Mouse (Mus musculus) left cerebral cortex, postnatal 36 days (tissue): ENCODE measurements at regions not wholly inside any gene's neighbourhood (a gene's known extent, or its start where the extent isn't known, plus 50 kb on each side); places are given as distances from the start of the nearest gene placed in this dataset.
"Not testable (repeated sequence)": the region's sequence is repeated elsewhere in the genome, so short reads cannot be mapped to it uniquely, and the experiment has no call there.

Experiments used
- DNase-seq, 2 experiments: peaks; one replicate each; pipeline ENCODE4 v3.0.0; 2021 to 2022; ENCODE audit warnings: low spot score in 2 of 2, mixed read lengths in 1 of 2
- intact Hi-C: fragments of 180-260 bp; cut with DNase I; formaldehyde crosslinking; loops from one replicate; pipeline ENCODE4 v1.15.1; 2025

DNA sequence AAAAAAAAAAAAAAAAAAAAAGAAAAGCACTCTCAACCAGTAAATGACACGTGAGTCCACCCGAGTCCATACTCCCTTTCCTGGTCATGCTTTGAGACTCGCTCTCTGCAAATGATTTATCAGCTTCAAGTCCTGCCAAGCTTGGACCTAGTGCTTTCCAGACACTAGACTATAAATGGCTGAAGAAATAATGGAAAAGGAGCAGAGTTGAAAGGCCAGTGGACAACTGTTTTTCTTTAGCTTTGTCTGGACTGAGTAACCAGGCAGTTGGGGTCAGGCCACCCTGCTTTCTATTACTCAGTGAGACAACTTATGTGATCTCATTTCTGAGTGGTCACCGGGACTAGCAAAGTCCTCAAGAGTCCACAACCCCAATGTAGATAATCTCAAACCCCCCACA lies 112.9 kb downstream of the Kcns3 start:
- no peak for DNase-seq
- intact Hi-C loops, result no loop called here

DNA sequence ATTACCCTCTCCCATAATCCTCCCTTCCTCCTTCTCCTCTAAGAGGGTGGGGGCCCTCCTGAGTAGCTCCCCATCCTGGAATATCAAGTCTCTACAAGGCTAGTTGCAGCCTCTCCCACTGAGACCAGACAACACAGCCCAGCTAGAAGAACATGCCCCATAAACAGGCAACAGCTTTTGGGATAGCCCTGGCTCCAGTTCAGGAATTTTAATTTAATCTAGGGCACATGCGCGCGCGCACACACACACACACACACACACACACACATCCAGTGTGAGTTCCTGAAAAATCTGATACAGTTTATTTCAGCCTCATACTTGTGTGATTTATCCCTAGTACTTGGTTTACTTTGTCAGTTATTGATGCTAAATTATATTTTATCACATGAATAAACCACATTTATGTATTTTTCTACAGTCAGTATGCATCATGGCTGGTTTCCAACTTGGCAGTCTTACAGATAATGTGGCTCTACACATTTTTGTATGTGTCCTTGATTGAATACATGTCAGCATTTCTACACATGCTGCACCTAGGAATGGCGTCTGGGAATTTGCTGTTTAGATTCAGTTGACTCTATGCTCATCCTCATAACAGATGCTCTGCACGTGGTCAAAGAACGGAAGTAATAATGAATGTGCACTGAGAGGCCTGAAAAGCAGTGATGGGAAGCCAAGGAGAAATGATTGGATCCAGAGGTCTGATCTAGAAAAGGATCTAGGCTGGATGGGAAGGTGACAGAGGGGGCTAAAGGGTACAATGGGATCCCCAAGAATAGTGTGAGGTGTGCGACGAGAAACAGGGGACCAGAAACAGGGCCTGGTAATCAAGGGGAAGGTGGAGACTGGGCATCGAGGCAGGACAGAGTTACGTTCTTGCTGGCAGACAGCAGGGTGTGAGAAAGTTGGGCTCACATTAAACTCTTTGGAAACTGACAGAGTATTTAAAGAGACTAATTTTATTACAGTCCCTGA lies 130.0 kb downstream of the Kcns3 start:
- intact Hi-C loops, result no loop called here
- DNase-seq, result no peak

DNA sequence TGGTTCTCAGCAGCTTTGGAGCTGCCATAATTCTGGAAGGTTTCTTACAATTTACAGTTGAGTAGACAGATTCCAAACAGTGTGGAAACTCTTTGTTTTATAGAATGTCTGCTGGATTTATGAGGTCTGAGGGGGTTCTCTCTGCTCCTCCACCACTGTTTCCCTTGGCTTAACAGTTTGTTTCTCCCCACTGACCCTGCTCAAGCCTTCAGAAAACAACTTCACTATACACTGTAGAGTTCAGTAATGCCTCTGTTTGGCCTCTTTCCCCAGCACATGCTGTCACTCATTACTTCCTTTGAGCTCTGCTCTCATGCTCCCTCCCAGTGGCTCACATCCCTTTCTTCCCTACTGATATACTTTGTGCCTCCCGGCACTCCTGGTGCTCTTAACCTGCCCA lies 139.7 kb downstream of the Kcns3 start:
- intact Hi-C loops, result no loop called here
- DNase-seq, result no peak

DNA sequence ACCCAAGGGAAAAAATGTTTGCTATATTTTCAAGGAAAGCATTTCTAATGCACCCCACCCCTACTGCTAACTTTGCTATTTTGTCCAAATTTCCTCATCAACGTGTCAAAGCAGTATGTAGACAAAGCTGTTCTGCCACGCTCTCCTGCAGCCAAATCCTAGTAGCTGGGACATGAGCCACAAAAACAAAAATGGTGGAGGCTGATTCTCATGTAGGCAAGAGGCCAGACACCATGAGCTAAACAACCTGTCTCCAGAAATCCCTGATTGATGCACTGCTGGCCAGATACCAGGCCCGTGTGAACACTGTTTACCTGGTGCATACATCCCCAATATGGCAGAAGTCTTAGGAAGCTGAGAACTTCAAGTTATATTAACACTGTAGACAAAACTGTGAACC lies 166.6 kb downstream of the Kcns3 start:
- DNase-seq, result no peak
- intact Hi-C loops, result no loop called here

DNA sequence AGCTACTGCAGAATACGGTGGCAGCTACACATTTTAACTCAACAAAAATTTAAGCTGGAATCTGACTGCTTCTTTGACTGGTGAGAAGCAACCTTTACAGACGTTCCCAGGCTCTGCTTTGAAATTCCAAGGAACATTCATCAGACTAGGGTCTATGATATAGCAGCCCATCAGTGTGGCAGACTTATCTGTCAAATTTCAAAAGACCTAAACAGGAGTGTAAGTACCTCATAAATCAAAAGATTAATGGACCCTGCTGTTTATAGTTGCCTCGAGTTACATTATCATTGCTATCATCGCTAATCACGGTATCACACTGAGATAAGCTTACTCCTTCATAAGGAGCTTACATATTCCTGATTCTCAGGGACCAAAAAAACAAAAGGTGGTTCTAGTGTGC lies 201.7 kb downstream of the Kcns3 start:
- DNase-seq, result no peak
- intact Hi-C loops, result no loop called here

DNA sequence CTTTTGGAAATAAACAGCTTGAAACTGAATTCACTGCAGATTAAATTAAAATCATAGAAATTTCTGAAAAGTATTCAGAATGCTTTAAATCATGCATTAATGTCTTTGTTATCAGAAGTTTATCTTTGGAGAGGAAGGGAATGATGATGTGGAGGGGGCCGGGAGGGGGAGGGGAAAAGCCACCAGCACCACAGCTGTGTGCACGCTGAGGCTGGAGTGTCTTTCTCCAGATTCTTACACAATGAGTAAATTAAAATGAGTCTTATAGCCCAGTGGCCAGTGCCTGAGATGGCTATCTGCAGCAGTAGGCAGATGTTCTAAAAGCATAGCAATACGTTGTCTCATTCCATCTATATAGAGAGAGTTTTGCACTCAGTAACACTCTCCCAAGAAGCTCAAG lies 209.8 kb downstream of the Kcns3 start:
- intact Hi-C loops, result no loop called here
- no peak for DNase-seq

DNA sequence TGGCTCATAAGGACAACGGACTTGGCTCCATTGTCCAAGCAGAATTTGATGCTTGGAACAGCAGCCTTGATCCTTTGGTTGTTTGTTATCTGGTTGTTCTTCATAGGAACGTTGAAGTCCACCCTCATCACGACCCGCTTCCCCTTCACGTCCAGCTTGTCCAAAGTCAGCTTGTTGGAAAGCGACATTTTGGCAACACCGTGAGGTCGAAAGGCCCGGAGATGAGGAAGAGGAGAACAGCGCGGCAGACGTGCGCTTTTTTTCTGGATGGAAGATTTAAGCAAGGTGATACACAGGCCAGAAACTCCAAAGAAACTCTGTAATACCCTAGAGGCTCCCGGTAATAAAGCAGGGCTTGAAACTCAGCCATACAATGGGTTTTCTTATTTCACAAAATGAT lies 250.8 kb downstream of the Kcns3 start:
- intact Hi-C loops, DNase-seq: not testable (repeated sequence)

DNA sequence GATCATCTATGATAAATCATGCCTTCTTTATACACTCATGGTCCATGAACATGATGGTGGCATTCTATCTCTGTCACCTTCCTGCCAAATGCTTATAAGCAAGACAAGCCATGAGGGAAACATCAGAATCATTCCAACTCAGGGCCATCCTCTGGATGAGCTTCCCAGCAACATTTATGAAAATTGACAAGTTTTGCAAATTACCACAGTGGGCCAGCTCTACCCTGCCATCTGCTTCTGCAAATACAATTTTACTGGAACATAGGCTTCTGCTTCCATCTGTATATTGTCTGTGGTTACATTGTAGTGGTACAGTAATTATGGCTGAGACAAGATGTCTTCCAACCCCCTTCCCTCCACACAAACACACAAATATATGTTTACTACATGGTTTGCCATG lies 272.1 kb downstream of the Kcns3 start:
- DNase-seq, result no peak
- intact Hi-C loops, result no loop called here

DNA sequence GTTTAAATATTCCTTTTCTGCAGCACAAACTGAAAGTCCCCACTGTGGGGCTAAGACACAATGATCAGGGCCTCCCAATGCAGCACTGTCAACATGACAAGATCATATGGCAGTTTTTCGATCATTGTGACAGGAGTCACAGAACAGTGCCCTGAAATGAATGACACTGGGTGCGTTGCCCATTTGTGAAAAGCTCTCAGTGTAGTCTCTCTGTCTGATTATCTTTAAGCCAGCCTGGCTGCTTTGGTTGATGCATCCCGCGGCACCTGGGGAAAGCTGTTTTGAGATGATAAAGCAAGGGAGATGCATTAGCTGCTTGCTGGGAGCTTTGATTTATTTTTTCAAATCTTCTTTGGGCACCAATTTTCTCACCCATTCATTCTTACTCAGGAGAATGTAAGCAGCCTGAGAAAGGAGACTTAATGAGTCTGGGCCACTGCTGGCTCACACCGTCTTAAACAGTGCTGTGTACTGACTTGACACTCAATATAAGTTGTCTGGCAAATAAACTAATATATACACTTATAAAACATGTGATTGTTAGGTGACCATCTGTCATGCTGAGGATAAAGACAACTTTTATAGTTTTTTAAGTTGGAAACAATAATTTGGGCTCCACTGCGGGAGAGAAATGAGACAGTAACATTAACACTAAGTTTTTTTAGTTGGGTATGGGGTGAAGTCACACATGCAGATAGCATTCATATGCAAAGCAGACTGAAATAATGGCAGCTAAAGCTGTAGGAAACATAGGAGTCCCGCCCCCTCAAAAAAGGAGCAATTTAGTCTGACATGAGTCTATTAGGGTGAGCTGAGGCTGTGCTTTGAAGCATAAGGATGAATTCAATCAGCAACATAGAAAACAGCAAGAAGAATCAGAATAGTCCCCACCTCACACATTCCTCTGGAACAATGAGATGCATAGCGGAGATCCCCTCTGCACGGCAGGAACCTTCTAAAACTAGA lies 276.0 kb downstream of the Kcns3 start:
- DNase-seq, result no peak
- intact Hi-C loops, result no loop called here

DNA sequence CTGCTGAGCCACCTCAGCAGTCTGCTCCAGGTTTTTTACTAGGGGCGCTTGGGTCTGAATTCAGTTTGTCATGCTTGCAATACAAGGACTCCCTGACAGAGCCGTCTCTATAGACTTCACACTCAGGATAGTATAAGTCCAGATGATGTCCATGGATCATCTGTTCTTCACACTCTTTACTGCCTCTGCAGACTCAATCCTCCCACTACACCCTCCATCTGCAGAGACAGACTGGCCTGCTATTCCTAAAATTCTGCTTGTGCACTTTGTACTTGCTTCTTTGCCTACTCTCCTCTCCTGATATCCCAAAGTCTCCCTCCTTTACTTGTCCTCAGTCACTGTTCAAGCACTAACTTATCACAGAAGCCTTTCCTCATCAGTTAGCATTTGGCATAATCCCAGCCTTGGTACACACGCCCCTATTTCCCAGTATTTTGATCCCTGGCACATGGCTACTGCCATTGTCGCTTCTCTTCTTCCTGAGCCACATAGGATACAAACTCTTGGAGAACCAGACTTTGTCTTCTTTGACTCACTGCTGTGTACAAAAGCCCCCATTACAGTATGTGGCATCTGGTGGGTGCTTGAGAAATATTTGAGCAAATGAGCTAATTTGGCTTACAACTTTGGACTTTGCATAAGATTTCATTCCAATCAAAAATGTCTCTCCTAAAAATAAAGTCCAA lies 277.0 kb downstream of the Kcns3 start:
- no peak for DNase-seq
- intact Hi-C loops, result no loop called here

DNA sequence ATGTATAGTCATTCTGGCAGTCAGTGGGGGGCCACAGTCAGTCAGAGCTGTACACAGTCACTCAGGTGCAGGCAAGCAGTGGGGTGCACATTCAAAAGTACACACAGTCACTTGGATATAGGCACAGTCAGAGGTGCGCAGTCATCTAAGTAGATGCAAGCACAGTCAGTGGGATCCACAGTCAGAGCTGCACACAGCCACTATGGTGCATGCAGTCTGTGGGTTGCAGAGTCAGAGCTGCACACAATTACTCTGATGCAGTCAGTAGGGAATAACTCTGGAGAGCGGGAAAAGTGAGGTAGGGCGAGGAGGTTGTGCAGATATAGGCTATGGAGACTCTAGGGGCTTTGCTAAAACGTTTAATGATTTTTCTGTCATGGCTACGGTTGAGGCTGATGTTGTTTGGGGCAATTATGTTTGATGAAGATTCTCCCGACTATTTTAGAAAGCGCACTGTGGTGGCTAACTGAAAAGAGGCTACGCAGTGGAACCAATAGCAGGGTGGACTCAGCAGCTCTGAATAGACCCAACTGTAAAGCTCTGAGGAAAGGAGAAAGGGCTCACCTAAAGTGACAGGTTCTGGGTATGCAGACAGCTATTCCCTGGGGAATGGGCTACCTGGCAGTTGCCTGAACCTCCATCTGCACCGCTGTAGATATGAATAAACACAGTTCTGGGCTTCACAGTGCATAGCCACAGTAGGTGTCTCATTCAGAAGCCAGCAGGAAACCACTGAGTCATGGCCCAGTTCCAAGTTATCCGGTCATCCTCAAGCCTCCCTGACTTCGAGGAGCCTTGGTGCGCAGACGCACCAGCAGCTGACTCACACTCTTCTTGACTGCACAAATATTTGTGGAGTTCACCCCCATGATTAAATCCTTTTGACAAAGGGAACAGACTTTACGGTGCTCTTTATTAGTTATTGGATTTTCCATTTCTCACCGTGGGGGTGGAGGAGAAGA lies 282.9 kb downstream of the Kcns3 start:
- no peak for DNase-seq
- intact Hi-C loops, result no loop called here

DNA sequence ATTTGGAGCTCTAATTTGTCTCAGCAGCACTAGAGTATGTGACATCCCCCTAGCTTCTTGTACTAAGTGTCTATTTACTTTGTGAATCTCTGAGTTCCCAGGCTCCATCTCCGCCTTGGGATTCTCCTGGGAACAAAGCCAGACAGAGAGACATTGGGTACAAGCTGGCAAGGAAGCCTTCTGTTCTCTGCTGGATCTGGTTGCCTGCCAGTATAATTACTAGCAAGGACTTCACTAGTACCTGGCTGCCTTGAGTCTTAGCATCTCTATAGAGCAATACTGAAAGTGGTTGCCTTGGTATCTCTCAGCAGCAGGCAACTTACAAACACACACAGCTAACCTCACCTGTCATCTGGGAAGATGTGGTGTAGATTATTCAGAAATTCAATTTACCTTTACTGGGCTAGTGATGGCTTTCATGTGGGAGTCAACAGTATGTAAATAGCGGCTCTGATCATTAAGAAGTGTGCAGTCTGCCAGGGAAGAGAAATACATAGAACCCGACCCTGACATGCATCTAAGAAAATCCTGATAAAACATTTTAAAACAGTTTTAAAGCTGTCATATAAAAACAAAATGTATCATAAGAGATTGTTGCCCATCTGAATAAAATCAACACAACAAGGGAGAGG lies 283.8 kb downstream of the Kcns3 start:
- DNase-seq, result peak; percentile 55 to 64
- intact Hi-C loops, result no loop called here

DNA sequence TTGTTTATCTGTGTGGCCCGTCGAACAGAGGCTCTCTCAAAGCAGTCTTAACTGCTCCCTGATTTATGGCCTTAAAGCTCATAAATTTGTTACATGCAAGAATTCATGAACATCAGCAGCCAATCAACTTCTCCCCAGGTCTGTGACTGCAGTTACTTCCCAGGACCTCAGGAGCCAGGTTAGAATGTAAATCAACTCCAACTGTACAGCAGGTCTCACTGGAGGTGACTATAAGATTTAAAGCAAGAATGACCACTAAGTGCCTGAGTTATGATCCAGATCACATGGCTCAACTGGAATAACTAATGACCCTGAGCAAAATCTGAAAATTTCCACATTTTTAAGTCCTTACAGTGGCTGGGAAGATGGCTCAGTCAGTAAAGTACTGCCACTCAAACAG lies 285.6 kb downstream of the Kcns3 start:
- DNase-seq, result no peak
- intact Hi-C loops, result no loop called here

DNA sequence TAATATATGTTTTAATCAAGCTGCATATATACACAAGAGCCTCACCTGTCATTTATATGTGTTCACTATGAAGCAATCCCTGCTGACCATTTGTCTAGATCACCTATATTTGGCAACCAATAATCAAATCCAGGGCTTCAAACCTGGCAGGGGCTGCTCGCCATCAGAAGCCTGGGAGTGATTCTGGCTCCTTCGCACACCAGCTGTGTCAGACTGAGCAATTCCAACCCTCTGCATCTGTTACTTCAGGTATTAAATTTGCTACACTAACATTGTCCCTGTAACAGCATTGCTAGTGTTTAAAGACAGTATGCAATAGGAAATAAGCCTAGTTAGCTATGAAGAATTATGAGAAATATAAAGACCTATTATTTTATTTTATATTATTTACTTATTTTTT lies 330.5 kb downstream of the Kcns3 start:
- intact Hi-C loops, result no loop called here
- DNase-seq, result no peak

DNA sequence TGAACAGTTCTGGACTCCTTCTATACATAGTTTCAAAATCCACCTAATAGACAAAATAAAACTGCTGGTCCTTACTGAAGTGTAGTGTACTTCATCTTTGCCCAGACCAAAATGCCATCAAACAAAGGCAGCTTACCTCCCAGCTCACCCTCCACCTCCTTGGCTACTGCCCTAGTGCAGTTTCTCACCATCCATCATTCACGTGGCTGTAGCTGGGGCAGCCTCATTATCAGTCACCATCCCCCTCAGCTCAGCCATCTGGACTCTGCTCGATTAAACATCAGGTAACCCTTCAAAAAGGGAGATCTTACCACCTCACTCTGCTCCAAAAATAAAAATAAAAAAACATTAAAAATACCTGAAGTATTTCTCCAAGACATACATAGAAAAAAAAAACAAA lies 332.8 kb downstream of the Kcns3 start:
- DNase-seq, result no peak
- intact Hi-C loops, result no loop called here

DNA sequence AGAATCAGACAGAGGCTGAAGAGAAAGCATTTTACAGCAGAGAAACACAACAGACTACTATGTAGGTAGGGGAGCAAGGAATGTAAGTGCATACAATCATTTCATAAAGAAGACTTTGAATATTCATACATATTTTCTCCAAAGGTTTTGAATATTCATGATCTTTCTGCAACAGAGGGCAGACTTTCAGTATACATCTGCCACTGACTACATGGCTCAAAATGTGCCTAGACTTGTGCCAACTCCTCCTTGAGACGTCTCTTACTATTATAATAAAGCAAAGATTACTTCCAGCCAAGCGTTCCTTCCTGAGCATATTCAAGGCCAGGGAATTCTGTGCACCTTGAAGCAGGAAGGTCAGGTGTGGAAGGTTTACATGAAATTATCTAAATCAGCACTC lies 333.3 kb downstream of the Kcns3 start:
- no peak for DNase-seq
- intact Hi-C loops, result no loop called here

DNA sequence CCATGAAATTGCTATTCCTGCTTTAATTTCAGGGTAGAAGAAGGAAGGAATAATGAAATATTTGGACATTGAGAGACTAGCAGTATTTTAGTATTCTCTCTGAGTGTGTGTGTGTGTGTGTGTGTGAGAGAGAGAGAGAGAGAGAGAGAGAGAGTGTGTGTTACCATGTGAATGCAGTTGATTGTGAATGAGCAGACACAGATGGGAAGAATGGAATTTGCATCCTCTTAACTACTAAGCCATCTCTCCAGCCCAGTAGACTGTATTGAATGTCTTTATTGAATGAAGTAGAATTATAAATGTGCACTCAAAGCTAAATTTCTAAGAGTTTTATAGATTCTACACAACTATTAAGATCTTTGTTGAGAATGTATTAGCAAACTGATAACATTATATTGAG lies 340.3 kb downstream of the Kcns3 start:
- no peak for DNase-seq
- intact Hi-C loops, result no loop called here

DNA sequence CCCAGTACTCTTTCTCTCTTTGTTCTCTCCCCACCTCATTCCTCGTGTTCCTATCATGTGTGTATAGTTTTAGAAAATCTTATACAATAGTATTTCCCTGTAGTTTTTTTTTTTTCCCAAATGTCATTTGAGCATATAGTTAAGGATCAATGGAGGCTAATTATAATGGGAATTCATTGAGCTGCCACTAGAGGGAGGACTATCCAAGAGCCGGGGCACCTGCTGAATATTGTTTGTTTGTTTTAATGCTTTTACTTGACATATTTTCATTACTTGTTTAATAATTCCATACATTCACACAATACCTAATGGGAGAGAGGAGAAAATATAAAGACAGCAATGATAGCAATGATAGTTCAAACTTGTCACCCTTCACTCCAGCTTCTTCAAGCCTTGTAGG lies 346.4 kb downstream of the Kcns3 start:
- intact Hi-C loops, result loop anchor here (5.0 kb wide), 1 partner anchor 373 kb away; no protein-coding TSS in a partner anchor
- no peak for DNase-seq
